Comparison of ENCODE assay signal across 24 mouse cellular contexts in genomic region chr1:193844461-193844860, GRCm38 (mm10).
DNase-seq lines count a peak whose midpoint lies in the region; ATAC-seq and TF ChIP-seq lines count a peak whose summit lies in the region.
"Had no signal": no experiment of that assay in that cellular context is flagged by ENCODE, and none has a peak within 500 bp of the region (broad histone marks: within the 10 kb centered on the region; RNA-seq: fewer than 3 reads in every experiment).

No protein-coding gene starts in this region.

- no peak overlapping the region for H3K27ac ChIP-seq in kidney, adult 2 months (ENCODE audit: insufficient read depth, low read depth, low read length)
- no peak overlapping the region for H3K27ac ChIP-seq in limb, embryonic 13.5 days
- H3K27ac ChIP-seq in limb, embryonic 10.5 days, result no peak overlapping the region
- H3K27ac ChIP-seq: hindbrain, embryonic 12.5 days; limb, embryonic 12.5 days; liver, embryonic 15.5 days; macrophage; neural tube, embryonic 15.5 days; stomach, postnatal 0 days had no signal

- H3K4me1 ChIP-seq in kidney, adult 2 months (ENCODE audit: control insufficient read depth, insufficient read depth, low read length), result peaks cover 2% of the 10 kb centered on the region; the same call in 1 of the 2 replicates
- peaks cover 6% of the 10 kb centered on the region; the same call in 1 of the 2 replicates for H3K4me1 ChIP-seq in limb, embryonic 13.5 days
- no peaks in the 10 kb centered on the region for H3K4me1 ChIP-seq in limb, embryonic 10.5 days
- H3K4me1 ChIP-seq: liver, embryonic 15.5 days; neural tube, embryonic 15.5 days had no signal

- WGBS in kidney, adult 2 months, result 24% methylated on average over 1 of the region's 1 CpGs
- WGBS in limb, embryonic 13.5 days, result 34% methylated on average over 1 of the region's 1 CpGs
- WGBS in limb, embryonic 10.5 days, result 83% methylated on average over 1 of the region's 1 CpGs

- H3K36me3 ChIP-seq in kidney, adult 2 months (ENCODE audit: control insufficient read depth, insufficient read depth, low read length), result no peaks in the 10 kb centered on the region
- no peaks in the 10 kb centered on the region for H3K36me3 ChIP-seq in limb, embryonic 13.5 days
- no peaks in the 10 kb centered on the region for H3K36me3 ChIP-seq in limb, embryonic 10.5 days
- H3K36me3 ChIP-seq: hindbrain, embryonic 12.5 days; limb, embryonic 12.5 days; liver, embryonic 15.5 days; neural tube, embryonic 15.5 days had no signal

- peak; percentile 1 for DNase-seq in kidney, adult 2 months
- DNase-seq in kidney, adult 18-20 months, result no peak
- no peak for DNase-seq in limb, embryonic 10.5 days (ENCODE audit: low spot score)
- DNase-seq in right cerebral cortex, postnatal 25 days, result no peak
- DNase-seq: adrenal gland, postnatal 25 days; cerebellum, adult 11 months; cerebellum, adult 9-11 months; forebrain, postnatal 0 days; gastrocnemius, postnatal 36 days; layer of hippocampus, postnatal 36 days; right cerebral cortex, adult 18-20 months; thymus, adult 2 months had no signal

- ATAC-seq in limb, embryonic 13.5 days (ENCODE audit: low FRiP score, low read depth), result peak; percentile 15; the same call in 1 of the 2 replicates
- ATAC-seq in common myeloid progenitor, adult 5-6 weeks (replicated peaks; ENCODE audit: low read depth, poor library complexity, severe bottlenecking), result peak; percentile 94
- peak; percentile 84 for ATAC-seq in megakaryocyte progenitor cell, adult 5-6 weeks (replicated peaks; ENCODE audit: poor library complexity)
- ATAC-seq: forebrain, postnatal 0 days; lung, postnatal 0 days had no signal

- H3K4me2 ChIP-seq in limb, embryonic 13.5 days (replicated peaks), result no peak overlapping the region
- H3K4me2 ChIP-seq: heart, embryonic 11.5 days; hindbrain, embryonic 12.5 days; limb, embryonic 12.5 days; liver, embryonic 15.5 days; midbrain, embryonic 11.5 days; neural tube, embryonic 15.5 days had no signal

- TF ChIP-seq POLR2A in kidney, adult 2 months (IDR thresholded peaks at IDR 0.05; ENCODE audit: low read depth, low read length), result no peak

- TF ChIP-seq CTCF in kidney, adult 2 months (conservative IDR thresholded peaks at IDR 0.05; ENCODE audit: insufficient read depth, insufficient read length, low read depth, low read length), result no peak

- no peak overlapping the region for H3K9ac ChIP-seq in limb, embryonic 13.5 days
- H3K9ac ChIP-seq: forebrain, postnatal 0 days; hindbrain, embryonic 12.5 days; limb, embryonic 12.5 days; liver, embryonic 15.5 days; neural tube, embryonic 15.5 days had no signal

- H3K9me3 ChIP-seq in limb, embryonic 13.5 days, result no peaks in the 10 kb centered on the region
- H3K9me3 ChIP-seq in limb, embryonic 10.5 days (replicated peaks), result no peaks in the 10 kb centered on the region
- H3K9me3 ChIP-seq: hindbrain, embryonic 12.5 days; limb, embryonic 12.5 days; liver, embryonic 15.5 days; neural tube, embryonic 15.5 days had no signal

- H3K27me3 ChIP-seq in kidney, adult 2 months (replicated peaks; ENCODE audit: control insufficient read depth, insufficient read depth, low read length), result no peaks in the 10 kb centered on the region
- H3K27me3 ChIP-seq in limb, embryonic 13.5 days, result no peaks in the 10 kb centered on the region
- H3K27me3 ChIP-seq in limb, embryonic 10.5 days (ENCODE audit: low read depth, poor library complexity, severe bottlenecking), result no peaks in the 10 kb centered on the region
- H3K27me3 ChIP-seq: hindbrain, embryonic 12.5 days; limb, embryonic 12.5 days; liver, embryonic 15.5 days; neural tube, embryonic 15.5 days had no signal

- H3K4me3 ChIP-seq in kidney, adult 2 months (ENCODE audit: insufficient read depth, low read depth, low read length), result no peak overlapping the region
- H3K4me3 ChIP-seq in limb, embryonic 13.5 days, result no peak overlapping the region
- H3K4me3 ChIP-seq in limb, embryonic 10.5 days, result no peak overlapping the region
- H3K4me3 ChIP-seq: hindbrain, embryonic 12.5 days; limb, embryonic 12.5 days; liver, embryonic 15.5 days; neural tube, embryonic 15.5 days had no signal

Comparison
In these comparisons a context has a peak if more than half of its experiments do, and no peak if none do; other contexts are left out.
1. ATAC-seq: peak in every context shown above with its lines; median percentile 94 in common myeloid progenitor, adult 5-6 weeks; 84 in megakaryocyte progenitor cell, adult 5-6 weeks; 15 in limb, embryonic 13.5 days.